11 mouse cellular contexts compared by ENCODE assay signal in the genomic region with DNA sequence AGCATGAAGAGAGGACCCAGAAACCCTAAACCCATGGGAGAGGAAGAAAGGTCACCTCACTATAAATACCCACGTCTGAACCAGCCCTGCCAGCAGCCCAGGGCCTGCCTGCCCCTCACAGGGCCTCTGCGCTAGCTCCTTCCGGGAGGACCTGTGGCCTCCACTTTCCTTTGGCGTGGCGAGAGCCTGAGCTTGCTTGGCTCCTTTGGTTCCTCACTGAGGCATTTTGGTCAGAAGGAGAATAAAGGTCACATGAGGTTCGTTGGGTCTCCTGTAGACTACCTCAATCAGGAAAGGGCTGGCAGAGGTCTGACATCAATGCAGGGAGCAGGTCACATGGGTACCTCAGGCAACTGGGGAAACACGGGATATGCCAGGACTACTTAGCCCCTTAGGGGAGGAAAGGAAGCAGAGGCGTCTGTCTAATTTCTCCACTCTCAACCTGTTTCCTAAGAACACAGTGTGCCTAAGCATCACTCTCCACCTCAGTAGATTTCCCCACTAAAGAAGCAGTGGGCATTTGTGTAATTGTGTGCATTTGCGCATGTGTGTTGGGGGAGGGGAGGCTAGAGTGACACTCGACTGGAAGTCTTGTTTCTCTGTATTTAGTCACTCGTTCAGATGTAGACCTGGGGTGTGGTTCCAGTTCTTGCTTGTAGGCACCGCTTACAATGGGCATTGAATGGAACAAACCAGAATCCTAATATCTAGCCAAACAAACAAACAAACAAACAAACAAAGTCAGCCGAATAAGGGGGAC. TPM values are rescaled to one million over a fixed set of nuclear protein-coding genes. Genes with fewer than 3 reads are reported as not detected.
A peak's percentile ranks its signal among the peaks of the same experiment; 100 is the strongest.
DNase-seq lines count a peak whose midpoint lies in the region; ATAC-seq lines count a peak whose summit lies in the region.
"Had no signal": no experiment of that assay in that cellular context is flagged by ENCODE, and none has a peak within 500 bp of the region (broad histone marks: within the 10 kb centered on the region; RNA-seq: fewer than 3 reads in every experiment).

No protein-coding gene starts in this region.

- H3K9me3 ChIP-seq in kidney, embryonic 14.5 days (ENCODE audit: control insufficient read depth, low read length): no peaks in the 10 kb centered on the region
- H3K9me3 ChIP-seq in limb, embryonic 10.5 days (replicated peaks): no peaks in the 10 kb centered on the region
- no peaks in the 10 kb centered on the region for H3K9me3 ChIP-seq in forebrain, embryonic 15.5 days
- H3K9me3 ChIP-seq: G1E had no signal

- no peak for DNase-seq in kidney, adult 11 months
- peak; percentile 69 for DNase-seq in gastrocnemius, postnatal 25 days
- DNase-seq in limb, embryonic 10.5 days (ENCODE audit: low spot score): no peak
- DNase-seq in right cerebral cortex, postnatal 36 days (ENCODE audit: low spot score in 2 of 2): no peak
- no peak for DNase-seq in cerebellum, adult 9-11 months
- DNase-seq: cerebellum, adult 8-10 months had no signal

- no peak overlapping the region for H3K9ac ChIP-seq in kidney, embryonic 14.5 days (ENCODE audit: low read depth, low read length)
- H3K9ac ChIP-seq in forebrain, embryonic 15.5 days (replicated peaks): no peak overlapping the region

- H3K27ac ChIP-seq in kidney, embryonic 14.5 days (ENCODE audit: low read depth, low read length): peak overlapping the region; percentile 53; the same call in 1 of the 2 replicates
- H3K27ac ChIP-seq in limb, embryonic 10.5 days: peak overlapping the region; percentile 76
- no peak overlapping the region for H3K27ac ChIP-seq in forebrain, embryonic 15.5 days (replicated peaks)

- 46% methylated on average over 13 of the region's 13 CpGs for WGBS in kidney, embryonic 14.5 days
- 68% methylated on average over 13 of the region's 13 CpGs for WGBS in limb, embryonic 10.5 days
- 73% methylated on average over 13 of the region's 13 CpGs for WGBS in forebrain, embryonic 15.5 days

- no peak overlapping the region for H3K4me3 ChIP-seq in kidney, embryonic 14.5 days (ENCODE audit: low read length)
- no peak overlapping the region for H3K4me3 ChIP-seq in limb, embryonic 10.5 days
- no peak overlapping the region for H3K4me3 ChIP-seq in forebrain, embryonic 15.5 days

- H3K27me3 ChIP-seq in kidney, embryonic 14.5 days (ENCODE audit: control insufficient read depth, insufficient read depth, low read length): no peaks in the 10 kb centered on the region
- H3K27me3 ChIP-seq in limb, embryonic 10.5 days (ENCODE audit: low read depth, poor library complexity, severe bottlenecking): no peaks in the 10 kb centered on the region
- H3K27me3 ChIP-seq in forebrain, embryonic 15.5 days: no peaks in the 10 kb centered on the region

- no peak overlapping the region for H3K4me2 ChIP-seq in kidney, embryonic 14.5 days (replicated peaks; ENCODE audit: low read depth, low read length)
- H3K4me2 ChIP-seq in forebrain, embryonic 15.5 days (replicated peaks): no peak overlapping the region

- H3K4me1 ChIP-seq in kidney, embryonic 14.5 days (ENCODE audit: control insufficient read depth, insufficient read depth, low read length): peaks cover 37% of the 10 kb centered on the region
- H3K4me1 ChIP-seq in limb, embryonic 10.5 days: peaks cover 27% of the 10 kb centered on the region
- H3K4me1 ChIP-seq in forebrain, embryonic 15.5 days: peaks cover 8% of the 10 kb centered on the region

- ATAC-seq in kidney, embryonic 14.5 days (ENCODE audit: low FRiP score, low TSS enrichment): peak; percentile 24; the same call in 1 of the 2 replicates
- ATAC-seq in CD4-positive, CD25-positive, alpha-beta regulatory T cell, adult 4 months: peak; percentile 40
- ATAC-seq in forebrain, embryonic 15.5 days (replicated peaks): no peak

- no peaks in the 10 kb centered on the region for H3K36me3 ChIP-seq in kidney, embryonic 14.5 days (ENCODE audit: control insufficient read depth, insufficient read depth, low read length)
- no peaks in the 10 kb centered on the region for H3K36me3 ChIP-seq in limb, embryonic 10.5 days
- H3K36me3 ChIP-seq in forebrain, embryonic 15.5 days: no peaks in the 10 kb centered on the region
- H3K36me3 ChIP-seq: G1E had no signal

RNA-seq across cellular contexts. Expression of gene Apobec2, which starts 5.6 kb away (rescaled TPM):
- polyA plus RNA-seq in kidney, embryonic 14.5 days (2014; fragmentation: Nextera tagmentation; extraction: Ambion mirVana): 0.69 and 0.89 TPM in 2 replicates
- polyA plus RNA-seq in CD4-positive, CD25-positive, alpha-beta regulatory T cell, adult 4 months (2017; shearing (Covaris generic)): 1 to 10 TPM; 1.2 to 1.8 TPM
- total RNA-seq in gastrocnemius, postnatal 25 days (2021): 100 to 1,000 TPM; 500 to 744 TPM
- 0.92 and 1.2 TPM in 2 replicates for polyA plus RNA-seq in limb, embryonic 10.5 days (2016; fragmentation: Nextera tagmentation; extraction: Ambion mirVana)
- polyA plus RNA-seq in forebrain, embryonic 15.5 days (2015; fragmentation: Nextera tagmentation; extraction: Ambion mirVana): 0.19 and 0.73 TPM in 2 replicates
- polyA plus RNA-seq: G1E had no signal

RNA-seq across cellular contexts. Expression of gene Oard1, which starts 17.4 kb away (rescaled TPM):
- 82.5 and 101 TPM in 2 replicates for polyA plus RNA-seq in kidney, embryonic 14.5 days (2014; fragmentation: Nextera tagmentation; extraction: Ambion mirVana)
- polyA plus RNA-seq in CD4-positive, CD25-positive, alpha-beta regulatory T cell, adult 4 months (2017; shearing (Covaris generic)): 10 to 100 TPM; 81.7 to 98.8 TPM
- 1 to 10 TPM; 9.0 to 9.8 TPM for total RNA-seq in gastrocnemius, postnatal 25 days (2021)
- 75.0 and 80.3 TPM in 2 replicates for polyA plus RNA-seq in limb, embryonic 10.5 days (2016; fragmentation: Nextera tagmentation; extraction: Ambion mirVana)
- 59.0 and 60.7 TPM in 2 replicates for polyA plus RNA-seq in forebrain, embryonic 15.5 days (2015; fragmentation: Nextera tagmentation; extraction: Ambion mirVana)

RNA-seq across cellular contexts. Expression of gene Nfya, which starts 17.5 kb away (rescaled TPM):
- polyA plus RNA-seq in kidney, embryonic 14.5 days (2014; fragmentation: Nextera tagmentation; extraction: Ambion mirVana): 16.4 and 26.7 TPM in 2 replicates
- 10 to 100 TPM; 11.3 to 13.3 TPM for polyA plus RNA-seq in CD4-positive, CD25-positive, alpha-beta regulatory T cell, adult 4 months (2017; shearing (Covaris generic))
- total RNA-seq in gastrocnemius, postnatal 25 days (2021): 1 to 10 TPM; 6.9 TPM
- 21.9 and 26.4 TPM in 2 replicates for polyA plus RNA-seq in limb, embryonic 10.5 days (2016; fragmentation: Nextera tagmentation; extraction: Ambion mirVana)
- polyA plus RNA-seq in forebrain, embryonic 15.5 days (2015; fragmentation: Nextera tagmentation; extraction: Ambion mirVana): 17.6 and 18.9 TPM in 2 replicates

RNA-seq across cellular contexts. Expression of gene Tspo2, which starts 24.2 kb away (rescaled TPM):
- polyA plus RNA-seq in kidney, embryonic 14.5 days (2014; fragmentation: Nextera tagmentation; extraction: Ambion mirVana): 1.9 TPM in 2 replicates
- polyA plus RNA-seq in CD4-positive, CD25-positive, alpha-beta regulatory T cell, adult 4 months (2017; shearing (Covaris generic)): not detected
- total RNA-seq in gastrocnemius, postnatal 25 days (2021): not detected
- not detected in 2 replicates for polyA plus RNA-seq in limb, embryonic 10.5 days (2016; fragmentation: Nextera tagmentation; extraction: Ambion mirVana)
- polyA plus RNA-seq in forebrain, embryonic 15.5 days (2015; fragmentation: Nextera tagmentation; extraction: Ambion mirVana): 2.3 and 2.8 TPM in 2 replicates
- total RNA-seq: layer of hippocampus, adult 8-10 months had no signal

RNA-seq across cellular contexts. Expression of gene Unc5cl, which starts 27.5 kb away (rescaled TPM):
- polyA plus RNA-seq in kidney, embryonic 14.5 days (2014; fragmentation: Nextera tagmentation; extraction: Ambion mirVana): 3.5 and 4.7 TPM in 2 replicates
- polyA plus RNA-seq in CD4-positive, CD25-positive, alpha-beta regulatory T cell, adult 4 months (2017; shearing (Covaris generic)): 10 to 100 TPM; 23.7 to 26.3 TPM
- not detected for total RNA-seq in gastrocnemius, postnatal 25 days (2021)
- polyA plus RNA-seq in limb, embryonic 10.5 days (2016; fragmentation: Nextera tagmentation; extraction: Ambion mirVana): 0.06 and 0.13 TPM in 2 replicates
- polyA plus RNA-seq in forebrain, embryonic 15.5 days (2015; fragmentation: Nextera tagmentation; extraction: Ambion mirVana): 0.17 and 0.24 TPM in 2 replicates
